Mouse (Mus musculus): ENCODE data around the gene Slc4a8. TPM values are rescaled to one million over a fixed set of nuclear protein-coding genes. Genes with fewer than 3 reads are reported as not detected.

Slc4a8 gene
- polyA plus RNA-seq, 1 experiment, result 18.3 TPM

GRCm38 (mm10) chr15:100826076-100826475, 64.5 kb downstream of the Slc4a8 start:
- no peak overlapping the region for H3K4me3 ChIP-seq (ENCODE audit: control insufficient read depth, low read depth, low read length)
- H3K27ac ChIP-seq (ENCODE audit: control insufficient read depth, insufficient read depth, low read depth, low read length), result no peak overlapping the region
- no peak for TF ChIP-seq POLR2A (IDR thresholded peaks at IDR 0.05; ENCODE audit: control insufficient read depth, low read depth, low read length)
- TF ChIP-seq CTCF (IDR thresholded peaks at IDR 0.05; ENCODE audit: control insufficient read depth, insufficient read depth, insufficient replicate concordance, low read depth, low read length), result no peak
- H3K36me3 ChIP-seq (ENCODE audit: control insufficient read depth, insufficient read depth, low read length), result no peaks in the 10 kb centered on the region
- H3K4me1 ChIP-seq (ENCODE audit: control insufficient read depth, insufficient read depth, low read length), result peaks cover 18% of the 10 kb centered on the region
- H3K27me3 ChIP-seq (ENCODE audit: control insufficient read depth, insufficient read depth, low read length), result no peaks in the 10 kb centered on the region

- Histone ChIP-seq H3K4me3 (ENCODE audit: control insufficient read depth, low read depth, low read length) (no peak overlapping the region), H3K4me1 (ENCODE audit: control insufficient read depth, insufficient read depth, low read length) (peaks cover 12% of the 10 kb centered on the region), H3K27ac (ENCODE audit: control insufficient read depth, insufficient read depth, low read depth, low read length) (no peak overlapping the region), H3K27me3 (ENCODE audit: control insufficient read depth, insufficient read depth, low read length) (no peaks in the 10 kb centered on the region), H3K36me3 (ENCODE audit: control insufficient read depth, insufficient read depth, low read length) (no peaks in the 10 kb centered on the region)
- TF ChIP-seq CTCF (IDR thresholded peaks at IDR 0.05; ENCODE audit: control insufficient read depth, insufficient read depth, insufficient replicate concordance, low read depth, low read length), result no peak
Measured at GRCm38 (mm10) chr15:100829775-100830174, 68.2 kb downstream of the Slc4a8 start.

- Histone ChIP-seq H3K27me3 (ENCODE audit: control insufficient read depth, insufficient read depth, low read length) (no peaks in the 10 kb centered on the region), H3K27ac (ENCODE audit: control insufficient read depth, insufficient read depth, low read depth, low read length) (no peak overlapping the region), H3K4me3 (ENCODE audit: control insufficient read depth, low read depth, low read length) (no peak overlapping the region), H3K36me3 (ENCODE audit: control insufficient read depth, insufficient read depth, low read length) (no peaks in the 10 kb centered on the region), H3K4me1 (ENCODE audit: control insufficient read depth, insufficient read depth, low read length) (peaks cover 3% of the 10 kb centered on the region)
- TF ChIP-seq CTCF (IDR thresholded peaks at IDR 0.05; ENCODE audit: control insufficient read depth, insufficient read depth, insufficient replicate concordance, low read depth, low read length) (peak; percentile 22; the same call in 1 of the 2 replicates), POLR2A (IDR thresholded peaks at IDR 0.05; ENCODE audit: control insufficient read depth, low read depth, low read length) (no peak)
Measured at GRCm38 (mm10) chr15:100830682-100831081, 69.1 kb downstream of the Slc4a8 start.

- no peak for TF ChIP-seq CTCF (IDR thresholded peaks at IDR 0.05; ENCODE audit: control insufficient read depth, insufficient read depth, insufficient replicate concordance, low read depth, low read length)
- Histone ChIP-seq H3K4me1 (ENCODE audit: control insufficient read depth, insufficient read depth, low read length) (no peaks in the 10 kb centered on the region; the same call in 1 of the 2 replicates), H3K27ac (ENCODE audit: control insufficient read depth, insufficient read depth, low read depth, low read length) (no peak overlapping the region), H3K36me3 (ENCODE audit: control insufficient read depth, insufficient read depth, low read length) (no peaks in the 10 kb centered on the region), H3K27me3 (ENCODE audit: control insufficient read depth, insufficient read depth, low read length) (no peaks in the 10 kb centered on the region), H3K4me3 (ENCODE audit: control insufficient read depth, low read depth, low read length) (no peak overlapping the region)
Measured at GRCm38 (mm10) chr15:100832144-100832543, 70.6 kb downstream of the Slc4a8 start.

- no peaks in the 10 kb centered on the region for H3K27me3 ChIP-seq (ENCODE audit: control insufficient read depth, insufficient read depth, low read length)
- TF ChIP-seq CTCF (IDR thresholded peaks at IDR 0.05; ENCODE audit: control insufficient read depth, insufficient read depth, insufficient replicate concordance, low read depth, low read length) (no peak), POLR2A (IDR thresholded peaks at IDR 0.05; ENCODE audit: control insufficient read depth, low read depth, low read length) (no peak)
- no peak overlapping the region for H3K4me3 ChIP-seq (ENCODE audit: control insufficient read depth, low read depth, low read length)
- no peak overlapping the region for H3K27ac ChIP-seq (ENCODE audit: control insufficient read depth, insufficient read depth, low read depth, low read length)
- H3K36me3 ChIP-seq (ENCODE audit: control insufficient read depth, insufficient read depth, low read length), result no peaks in the 10 kb centered on the region
- no peaks in the 10 kb centered on the region; the same call in 1 of the 2 replicates for H3K4me1 ChIP-seq (ENCODE audit: control insufficient read depth, insufficient read depth, low read length)
Measured at GRCm38 (mm10) chr15:100832784-100833183, 71.2 kb downstream of the Slc4a8 start.

GRCm38 (mm10) chr15:100836729-100837128, 75.2 kb downstream of the Slc4a8 start:
- no peak overlapping the region for H3K4me3 ChIP-seq (ENCODE audit: control insufficient read depth, low read depth, low read length)
- H3K27ac ChIP-seq (ENCODE audit: control insufficient read depth, insufficient read depth, low read depth, low read length), result no peak overlapping the region
- peaks cover 3% of the 10 kb centered on the region for H3K4me1 ChIP-seq (ENCODE audit: control insufficient read depth, insufficient read depth, low read length)
- no peaks in the 10 kb centered on the region for H3K27me3 ChIP-seq (ENCODE audit: control insufficient read depth, insufficient read depth, low read length)
- H3K36me3 ChIP-seq (ENCODE audit: control insufficient read depth, insufficient read depth, low read length), result no peaks in the 10 kb centered on the region
- TF ChIP-seq CTCF (IDR thresholded peaks at IDR 0.05; ENCODE audit: control insufficient read depth, insufficient read depth, insufficient replicate concordance, low read depth, low read length), result no peak
- TF ChIP-seq POLR2A (IDR thresholded peaks at IDR 0.05; ENCODE audit: control insufficient read depth, low read depth, low read length), result no peak

GRCm38 (mm10) chr15:100838607-100839207, 77.2 kb downstream of the Slc4a8 start:
- TF ChIP-seq CTCF (IDR thresholded peaks at IDR 0.05; ENCODE audit: control insufficient read depth, insufficient read depth, insufficient replicate concordance, low read depth, low read length) (peak; percentile 36; the same call in 1 of the 2 replicates), POLR2A (IDR thresholded peaks at IDR 0.05; ENCODE audit: control insufficient read depth, low read depth, low read length) (no peak)
- H3K36me3 ChIP-seq (ENCODE audit: control insufficient read depth, insufficient read depth, low read length), result no peaks in the 10 kb centered on the region
- no peak overlapping the region for H3K4me3 ChIP-seq (ENCODE audit: control insufficient read depth, low read depth, low read length)
- H3K27ac ChIP-seq (ENCODE audit: control insufficient read depth, insufficient read depth, low read depth, low read length), result no peak overlapping the region
- no peaks in the 10 kb centered on the region for H3K27me3 ChIP-seq (ENCODE audit: control insufficient read depth, insufficient read depth, low read length)
- H3K4me1 ChIP-seq (ENCODE audit: control insufficient read depth, insufficient read depth, low read length), result peaks cover 3% of the 10 kb centered on the region
